37 mouse cellular contexts compared by ENCODE assay signal in the genomic region with DNA sequence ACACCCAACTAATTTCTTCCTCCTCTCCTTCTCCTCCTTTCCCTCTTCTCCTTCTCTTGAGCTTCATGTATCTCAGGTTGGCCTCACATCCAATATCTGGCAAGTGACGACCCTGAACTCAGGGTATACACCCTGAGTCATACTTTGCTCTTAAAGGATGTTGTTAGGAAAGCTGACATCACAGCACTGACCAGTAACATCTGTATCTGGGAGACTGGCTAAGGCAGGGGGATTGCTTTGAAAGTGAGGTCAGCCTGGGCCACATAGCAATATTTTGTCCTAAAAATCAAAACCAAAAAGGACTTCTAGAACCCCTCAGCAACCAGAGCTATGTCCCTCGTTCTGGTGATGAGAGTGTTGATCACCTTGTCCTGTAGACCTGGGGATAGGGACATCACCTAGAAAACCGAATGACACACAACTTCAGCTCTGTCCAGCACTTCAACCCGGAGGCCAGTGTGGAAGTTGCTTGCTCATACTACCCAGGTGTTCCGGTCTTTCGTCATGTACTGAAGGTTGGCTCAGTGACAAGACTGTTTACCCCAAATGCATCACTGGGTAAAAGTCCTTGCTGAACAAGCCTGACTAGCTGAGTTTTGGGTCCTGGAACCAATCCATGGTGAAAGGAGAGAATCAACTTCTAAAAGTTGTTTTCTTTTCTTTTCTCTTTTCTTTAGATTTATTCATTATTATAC. TPM values are rescaled to one million over a fixed set of nuclear protein-coding genes. Genes with fewer than 3 reads are reported as not detected.
"Had no signal": no experiment of that assay in that cellular context is flagged by ENCODE, and none has a peak within 500 bp of the region (broad histone marks: within the 10 kb centered on the region; RNA-seq: fewer than 3 reads in every experiment).

No protein-coding gene starts in this region.

- H3K9me3 ChIP-seq: heart, embryonic 13.5 days; heart, embryonic 15.5 days; hindbrain, embryonic 13.5 days; hindbrain, embryonic 15.5 days; limb, embryonic 13.5 days; limb, embryonic 15.5 days had no signal

- H3K4me3 ChIP-seq: heart, adult 2 months; heart, embryonic 13.5 days; heart, embryonic 15.5 days; hindbrain, embryonic 13.5 days; hindbrain, embryonic 15.5 days; limb, embryonic 13.5 days; limb, embryonic 15.5 days had no signal

- H3K27me3 ChIP-seq: heart, embryonic 13.5 days; heart, embryonic 15.5 days; hindbrain, embryonic 13.5 days; hindbrain, embryonic 15.5 days; limb, embryonic 13.5 days; limb, embryonic 15.5 days had no signal

- H3K36me3 ChIP-seq: heart, embryonic 13.5 days; heart, embryonic 15.5 days; hindbrain, embryonic 13.5 days; hindbrain, embryonic 15.5 days; limb, embryonic 13.5 days; limb, embryonic 15.5 days had no signal

- DNase-seq: gastrocnemius, postnatal 14 days; gastrocnemius, postnatal 36 days; heart, adult 11 months; heart, adult 2 months; heart, postnatal 14 days; heart, postnatal 36 days; kidney, adult 11 months; kidney, adult 8-10 months; kidney, postnatal 14 days; kidney, postnatal 36 days; layer of hippocampus, adult 9-11 months; left cerebral cortex, postnatal 4 days had no signal

- ATAC-seq: hindbrain, postnatal 0 days; intestine, embryonic 16.5 days had no signal

- H3K4me2 ChIP-seq: heart, embryonic 11.5 days; heart, embryonic 13.5 days; heart, embryonic 15.5 days; hindbrain, embryonic 13.5 days; hindbrain, embryonic 15.5 days; limb, embryonic 13.5 days; limb, embryonic 15.5 days had no signal

- H3K4me1 ChIP-seq: hindbrain, embryonic 13.5 days; hindbrain, embryonic 15.5 days; limb, embryonic 13.5 days; limb, embryonic 15.5 days had no signal

- H3K27ac ChIP-seq: heart, adult 2 months; heart, embryonic 13.5 days; heart, embryonic 15.5 days; hindbrain, embryonic 13.5 days; hindbrain, embryonic 15.5 days; hindbrain, postnatal 0 days; kidney, postnatal 0 days; limb, embryonic 13.5 days; limb, embryonic 15.5 days had no signal

- H3K9ac ChIP-seq: heart, embryonic 13.5 days; heart, embryonic 15.5 days; hindbrain, embryonic 13.5 days; hindbrain, embryonic 15.5 days; limb, embryonic 13.5 days; limb, embryonic 15.5 days had no signal

RNA-seq across cellular contexts. Expression of gene Htr3b, which starts 12.0 kb away (rescaled TPM):
- total RNA-seq: gastrocnemius, adult 18-20 months; gastrocnemius, adult 8-10 months; gastrocnemius, postnatal 14 days; gastrocnemius, postnatal 36 days; heart, adult 2 months; heart, postnatal 14 days; heart, postnatal 36 days; hematopoietic stem cell, adult 5-6 weeks; layer of hippocampus, adult 18-20 months; layer of hippocampus, adult 8-10 months; layer of hippocampus, postnatal 25 days; left cerebral cortex, adult 18-20 months; left cerebral cortex, adult 8-10 months; left cerebral cortex, postnatal 10 days; left cerebral cortex, postnatal 25 days; left cerebral cortex, postnatal 4 days; liver, adult 2 months had no signal
- polyA plus RNA-seq: gonadal fat pad, adult 2 months; heart, embryonic 11.5 days; heart, embryonic 15.5 days; heart, postnatal 0 days; kidney, embryonic 14.5 days; limb, embryonic 11.5 days; limb, embryonic 13.5 days; limb, embryonic 15.5 days; liver, adult 2 months had no signal
